Mouse (Mus musculus): Measurements from ENCODE around the gene Cdcp2.
"Not testable (repeated sequence)": the region's sequence is repeated elsewhere in the genome, so short reads cannot be mapped to it uniquely, and the experiment has no call there.

The Cdcp2 gene

GRCm38 (mm10) chr4:107091696-107092095 lies 5.0 kb upstream of the Cdcp2 start:
- DNase-seq (ENCODE audit: low spot score in 2 of 2): no peak

GRCm38 (mm10) chr4:107094484-107095187 lies 2.1 kb upstream of the Cdcp2 start:
- DNase-seq (ENCODE audit: low spot score in 2 of 2): no peak

DNA sequence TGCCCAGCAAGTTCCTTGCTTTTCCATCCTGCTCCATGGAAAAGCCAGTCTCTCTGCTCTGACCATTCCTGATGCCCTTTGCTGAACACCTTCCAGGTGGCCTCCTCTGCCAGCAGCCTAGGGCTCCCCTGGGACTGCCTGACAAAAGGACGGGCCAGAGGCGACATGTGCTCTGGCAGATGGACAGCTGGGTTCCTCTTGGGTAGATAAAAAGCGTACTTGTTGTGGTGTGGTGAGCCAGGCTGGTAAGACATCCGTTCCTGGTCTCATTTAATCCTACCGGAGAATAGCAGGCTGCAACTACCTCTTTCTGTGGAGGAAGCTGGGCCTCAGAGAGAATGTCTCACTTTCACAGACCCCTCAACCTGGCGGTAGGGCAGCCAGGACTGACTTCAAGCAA lies 648 bp upstream of the Cdcp2 start:
- DNase-seq (ENCODE audit: low spot score in 2 of 2): no peak

DNA sequence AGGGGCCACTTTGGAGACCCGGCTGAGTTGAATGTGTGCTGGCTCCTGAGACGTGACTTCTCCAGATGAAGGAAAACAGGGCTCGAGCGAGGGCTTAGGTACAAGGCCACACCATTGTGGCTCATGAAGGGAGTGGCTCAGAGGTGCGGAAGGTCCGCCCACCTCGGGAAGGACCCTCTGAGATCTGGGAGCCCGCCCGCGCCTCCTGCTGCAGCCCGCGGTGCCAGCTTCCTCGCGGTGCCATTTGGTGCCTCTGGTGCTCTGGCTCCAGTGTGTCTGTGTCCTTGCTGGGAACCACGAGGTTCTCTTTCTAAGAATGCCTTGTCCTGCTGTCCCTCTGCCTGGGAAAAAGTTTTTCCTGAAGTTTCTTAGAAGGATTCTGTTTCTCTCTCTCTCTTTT lies 1.2 kb downstream of the Cdcp2 start:
- no peak for DNase-seq (ENCODE audit: low spot score in 2 of 2)

DNA sequence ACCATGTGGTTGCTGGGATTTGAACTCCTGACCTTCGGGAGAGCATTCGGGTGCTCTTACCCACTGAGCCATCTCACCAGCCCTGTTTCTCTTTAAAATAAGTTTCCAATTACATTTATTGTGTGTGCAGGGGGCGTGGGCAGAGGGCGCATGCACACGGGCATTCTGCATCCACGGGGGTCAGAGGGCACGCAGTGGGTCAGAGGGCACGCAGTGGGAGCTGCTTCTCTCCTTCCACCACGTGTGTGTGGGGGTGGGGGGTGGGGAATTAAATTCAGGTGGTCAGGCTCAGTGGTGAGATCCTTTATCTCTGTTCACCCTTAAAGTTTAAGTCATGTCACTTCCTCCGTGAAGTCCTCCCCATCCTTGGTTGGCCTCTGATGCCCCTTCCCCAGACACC lies 1.7 kb downstream of the Cdcp2 start:
- no peak for DNase-seq (ENCODE audit: low spot score in 2 of 2)

- no peak for DNase-seq (ENCODE audit: low spot score in 2 of 2)
These were observed 2.3 kb downstream of the Cdcp2 start for GRCm38 (mm10) chr4:107098791-107099525.

- DNase-seq (ENCODE audit: low spot score in 2 of 2): no peak
These were observed 5.5 kb downstream of the Cdcp2 start for GRCm38 (mm10) chr4:107102220-107102619.

GRCm38 (mm10) chr4:107106777-107107176 lies 10.1 kb downstream of the Cdcp2 start:
- no peak for DNase-seq (ENCODE audit: low spot score in 2 of 2)

DNA sequence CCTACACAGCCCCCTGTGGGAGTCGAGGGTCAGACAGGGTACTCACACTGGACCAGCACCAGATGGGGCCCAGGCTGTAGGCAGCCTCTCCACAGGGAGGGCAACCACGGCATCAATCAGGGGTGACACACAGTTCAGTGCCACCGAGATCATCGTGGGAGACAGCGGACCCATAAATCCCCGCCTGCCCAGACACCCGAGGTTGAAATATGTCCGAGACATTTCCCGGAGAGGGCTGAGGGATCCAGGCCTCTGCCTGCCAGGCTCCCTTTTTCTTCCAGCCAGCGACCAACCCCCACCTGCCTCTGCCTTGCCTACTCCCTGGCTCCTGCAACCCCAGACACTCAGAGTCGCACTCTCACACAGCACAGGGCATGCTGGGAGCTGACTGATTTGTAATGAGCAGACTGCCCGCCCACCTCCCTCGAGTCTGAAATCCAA lies 11.6 kb downstream of the Cdcp2 start:
- DNase-seq (ENCODE audit: low spot score in 2 of 2): no peak

GRCm38 (mm10) chr4:107109181-107109580 lies 12.5 kb downstream of the Cdcp2 start:
- not testable (repeated sequence) for DNase-seq (ENCODE audit: low spot score in 2 of 2)

DNA sequence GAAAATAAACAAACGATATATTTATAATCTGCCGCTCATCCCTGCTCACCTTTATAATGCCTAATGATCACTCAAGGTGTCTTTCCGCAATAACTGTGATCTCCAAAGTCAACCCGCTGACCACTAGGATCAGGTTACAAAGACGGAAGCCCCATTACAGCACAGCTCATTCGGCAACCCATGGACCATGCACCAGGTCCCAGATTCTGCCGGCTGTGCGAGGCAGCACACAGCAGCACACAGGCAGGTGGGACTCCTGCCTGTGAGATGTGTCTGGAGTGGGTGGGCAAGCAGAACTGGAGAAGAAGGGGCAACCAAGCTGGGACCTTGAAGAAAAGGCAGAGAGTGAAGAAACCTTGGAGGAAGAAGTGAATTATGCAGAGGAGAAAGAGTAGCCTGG lies 17.6 kb downstream of the Cdcp2 start:
- no peak for DNase-seq (ENCODE audit: low spot score in 2 of 2)

DNA sequence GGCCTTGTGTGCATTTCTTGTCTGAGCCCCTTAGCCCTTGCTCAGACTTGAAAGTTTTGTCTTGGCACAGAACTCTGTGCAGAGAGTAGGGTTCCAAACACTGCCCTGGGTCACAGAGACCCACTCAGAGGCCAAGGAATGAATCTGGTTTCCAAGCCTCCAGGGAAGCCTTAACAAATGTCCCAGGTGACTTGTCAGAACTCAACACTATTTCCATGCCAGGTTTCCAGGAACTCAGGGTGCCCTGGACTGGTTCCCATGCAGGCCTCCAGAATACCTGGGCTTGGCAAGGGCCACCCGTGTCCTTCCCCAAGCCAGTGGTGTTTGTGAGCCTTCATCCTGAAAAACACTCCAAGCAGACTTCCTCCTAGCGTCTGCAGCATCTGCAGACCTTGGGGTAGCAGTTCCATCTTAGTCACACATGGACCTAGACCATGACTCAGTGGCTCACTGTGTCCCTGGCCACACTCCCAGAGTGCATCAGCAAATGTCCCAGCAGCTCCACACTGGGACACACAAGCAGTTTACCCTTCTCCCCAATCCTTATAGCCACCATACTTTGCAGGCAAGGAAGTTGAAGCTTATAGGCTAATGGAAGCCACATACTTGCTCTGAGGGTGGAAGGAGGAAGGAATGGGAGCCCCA lies 21.2 kb downstream of the Cdcp2 start:
- DNase-seq (ENCODE audit: low spot score in 2 of 2): no peak

- DNase-seq (ENCODE audit: low spot score in 2 of 2): no peak
These were observed 22.4 kb downstream of the Cdcp2 start for GRCm38 (mm10) chr4:107119056-107119455.

DNA sequence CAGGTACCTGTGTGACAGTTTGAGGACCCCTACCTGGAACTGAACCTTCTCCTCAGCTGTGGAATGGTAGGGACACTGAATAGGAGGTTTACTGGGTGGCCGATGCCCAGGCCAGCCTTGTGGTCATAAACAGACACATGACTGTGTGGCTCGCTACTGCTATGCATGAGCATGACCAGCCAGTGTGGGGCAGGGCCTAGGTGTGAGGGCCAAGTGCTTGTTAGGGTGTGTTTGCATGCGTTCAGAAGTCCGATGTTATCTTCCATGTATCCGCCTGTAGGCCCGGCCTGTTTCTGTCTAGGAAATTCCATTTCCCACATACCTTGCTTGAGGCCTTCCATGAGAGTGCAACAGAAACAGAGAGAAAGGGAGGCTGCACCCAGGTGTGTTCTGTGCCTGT lies 24.0 kb downstream of the Cdcp2 start:
- no peak for DNase-seq (ENCODE audit: low spot score in 2 of 2)

- DNase-seq (ENCODE audit: low spot score in 2 of 2): no peak
These were observed 24.7 kb downstream of the Cdcp2 start for GRCm38 (mm10) chr4:107121165-107121943.

DNA sequence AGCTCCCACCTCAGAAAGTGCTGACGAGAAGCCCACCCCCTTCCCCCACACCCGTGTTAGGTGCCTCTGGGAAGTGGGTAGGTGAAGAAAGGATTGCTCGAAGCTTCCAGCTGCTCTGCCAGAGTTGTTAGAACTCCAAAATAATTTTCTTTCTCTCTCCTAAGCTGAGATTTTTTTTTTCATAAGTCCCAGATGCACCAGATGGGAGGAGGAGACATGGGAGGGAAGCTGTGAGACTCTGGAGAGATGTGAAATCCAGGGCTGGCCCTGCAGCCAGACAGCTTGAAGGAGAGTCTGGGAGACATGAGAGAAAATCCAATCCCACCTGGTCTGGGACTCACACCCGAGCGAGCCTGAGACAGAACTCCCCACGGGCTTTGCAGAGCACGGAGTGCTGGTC lies 27.7 kb downstream of the Cdcp2 start:
- DNase-seq (ENCODE audit: low spot score in 2 of 2): no peak

- DNase-seq (ENCODE audit: low spot score in 2 of 2): no peak
These were observed 28.4 kb downstream of the Cdcp2 start for GRCm38 (mm10) chr4:107125101-107125500.

GRCm38 (mm10) chr4:107126389-107126788 lies 29.7 kb downstream of the Cdcp2 start:
- no peak for DNase-seq (ENCODE audit: low spot score in 2 of 2)

- no peak for DNase-seq (ENCODE audit: low spot score in 2 of 2)
These were observed 30.3 kb downstream of the Cdcp2 start for GRCm38 (mm10) chr4:107126891-107127524.

DNA sequence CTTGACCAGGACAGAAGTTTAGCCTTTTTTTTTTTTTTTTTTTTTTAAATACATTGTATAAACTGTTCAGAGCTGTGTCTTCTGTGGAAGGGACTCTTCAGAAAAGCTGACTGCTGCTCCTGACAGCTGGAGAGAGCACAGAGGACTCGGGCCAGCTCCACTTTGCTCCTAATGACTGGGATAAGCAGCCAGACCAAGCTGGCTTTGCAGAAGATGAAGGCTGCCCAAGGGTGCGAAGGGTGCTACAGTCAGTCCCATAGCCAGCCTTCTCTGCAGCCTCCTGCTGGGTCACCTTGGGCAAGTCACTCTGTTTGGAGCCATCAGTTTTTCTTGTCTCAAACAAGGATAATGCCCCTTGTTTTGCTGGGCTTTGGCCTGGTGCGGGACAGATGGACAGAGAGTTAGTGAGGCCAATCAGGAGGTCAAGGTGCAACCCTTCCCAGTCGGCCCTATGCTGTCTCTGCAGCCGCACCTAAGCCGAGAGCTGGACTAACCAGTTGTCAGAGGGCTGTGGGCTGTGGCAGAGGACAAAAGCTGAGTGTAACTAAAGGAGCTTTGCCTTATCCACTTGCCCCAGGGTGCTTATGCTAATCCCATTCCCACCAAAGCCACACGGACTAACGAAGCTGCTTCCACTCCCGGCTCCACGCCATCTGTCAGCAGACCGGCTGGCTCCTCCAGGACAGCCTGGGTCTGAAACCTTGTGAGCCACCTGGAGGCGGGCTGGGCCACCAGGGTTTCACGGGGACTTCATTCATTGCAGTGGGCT lies 31.4 kb downstream of the Cdcp2 start:
- no peak for DNase-seq (ENCODE audit: low spot score in 2 of 2)

DNA sequence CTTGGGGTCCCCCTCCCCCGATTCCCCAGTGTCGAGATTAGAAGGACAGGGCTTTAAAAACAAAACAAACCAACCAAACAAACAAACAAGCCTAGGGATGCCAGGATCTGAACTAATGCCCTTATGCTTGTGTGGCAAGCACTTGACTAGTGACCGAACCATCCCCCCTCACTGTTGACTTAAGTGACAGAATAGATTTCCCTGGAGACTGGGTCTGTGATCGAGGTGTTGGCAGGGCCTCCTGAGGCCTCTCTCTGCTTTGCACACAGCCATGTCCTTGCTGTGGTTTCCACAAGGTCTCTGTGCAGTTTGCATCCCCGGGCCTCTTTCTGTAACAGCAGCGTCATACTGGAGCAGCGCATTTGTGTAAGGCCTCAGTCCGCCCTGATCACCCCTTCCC lies 32.7 kb downstream of the Cdcp2 start:
- DNase-seq (ENCODE audit: low spot score in 2 of 2): no peak
